Mouse (Mus musculus): ENCODE results near the gene Ptpn4. TPM values are rescaled to one million over a fixed set of nuclear protein-coding genes. Genes with fewer than 3 reads are reported as not detected.
A peak's percentile ranks its signal among the peaks of the same experiment; 100 is the strongest.

The Ptpn4 gene
- polyA plus RNA-seq, 1 experiment from 2014 or later, result 8.3 TPM

- Histone ChIP-seq H3K4me1 (replicated peaks) (no peaks in the 10 kb centered on the region), H3K9ac (no peak overlapping the region), H3K4me2 (no peak overlapping the region), H3K36me3 (no peaks in the 10 kb centered on the region), H3K4me3 (no peak overlapping the region), H3K9me3 (no peaks in the 10 kb centered on the region), H3K27me3 (no peaks in the 10 kb centered on the region), H3K27ac (replicated peaks) (no peak overlapping the region)
- WGBS, result 91% methylated on average over 12 of the region's 12 CpGs
- no peak for ATAC-seq (ENCODE audit: low read depth)
These were observed 11.9 kb upstream of the Ptpn4 start for GRCm38 (mm10) chr1:119849146-119849935.

- no peak overlapping the region for H3K9ac ChIP-seq
- no peaks in the 10 kb centered on the region for H3K27me3 ChIP-seq
- no peak overlapping the region for H3K4me2 ChIP-seq
- ATAC-seq (ENCODE audit: low read depth), result no peak
- no peak overlapping the region for H3K27ac ChIP-seq (replicated peaks)
- no peak overlapping the region for H3K4me3 ChIP-seq
- H3K36me3 ChIP-seq, result no peaks in the 10 kb centered on the region
- H3K4me1 ChIP-seq (replicated peaks), result no peaks in the 10 kb centered on the region
- no peaks in the 10 kb centered on the region for H3K9me3 ChIP-seq
- WGBS, result 86% methylated on average over 4 of the region's 4 CpGs
These were observed 7.9 kb upstream of the Ptpn4 start for GRCm38 (mm10) chr1:119845321-119845720.

GRCm38 (mm10) chr1:119843121-119843520, 5.7 kb upstream of the Ptpn4 start:
- Histone ChIP-seq H3K36me3 (no peaks in the 10 kb centered on the region), H3K9ac (no peak overlapping the region), H3K9me3 (no peaks in the 10 kb centered on the region), H3K4me1 (replicated peaks) (0 out of 2 replicates have a peak, but pooled peaks cover 2% of the 10 kb centered on the region), H3K27me3 (no peaks in the 10 kb centered on the region), H3K4me2 (no peak overlapping the region), H3K4me3 (no peak overlapping the region), H3K27ac (replicated peaks) (no peak overlapping the region)
- ATAC-seq (ENCODE audit: low read depth), result no peak
- WGBS, result 88% methylated on average over 3 of the region's 3 CpGs

GRCm38 (mm10) chr1:119838241-119838640, 828 bp upstream of the Ptpn4 start:
- no peak overlapping the region for H3K4me3 ChIP-seq
- no peak overlapping the region for H3K27ac ChIP-seq (replicated peaks)
- H3K9me3 ChIP-seq, result no peaks in the 10 kb centered on the region
- WGBS, result 39% methylated on average over 3 of the region's 3 CpGs
- peaks cover 27% of the 10 kb centered on the region for H3K4me1 ChIP-seq (replicated peaks)
- H3K36me3 ChIP-seq, result no peaks in the 10 kb centered on the region
- H3K4me2 ChIP-seq, result peak overlapping the region; percentile 73
- ATAC-seq (ENCODE audit: low read depth), result no peak
- no peaks in the 10 kb centered on the region for H3K27me3 ChIP-seq
- H3K9ac ChIP-seq, result no peak overlapping the region

- peak overlapping the region; percentile 96 for H3K27ac ChIP-seq (replicated peaks)
- under 1% methylated on average over 30 of the region's 31 CpGs for WGBS
- peak overlapping the region; percentile 92 for H3K9ac ChIP-seq
- H3K4me3 ChIP-seq, result peak overlapping the region; percentile 81
- no peaks in the 10 kb centered on the region for H3K36me3 ChIP-seq
- no peak for ATAC-seq (ENCODE audit: low read depth)
- H3K9me3 ChIP-seq, result no peaks in the 10 kb centered on the region
- H3K4me1 ChIP-seq (replicated peaks), result peaks cover 28% of the 10 kb centered on the region
- peak overlapping the region; percentile 73 for H3K4me2 ChIP-seq
- no peaks in the 10 kb centered on the region for H3K27me3 ChIP-seq
These were observed 866 bp downstream of the Ptpn4 start for GRCm38 (mm10) chr1:119836479-119837015.

- no peaks in the 10 kb centered on the region for H3K36me3 ChIP-seq
- no peaks in the 10 kb centered on the region for H3K27me3 ChIP-seq
- H3K4me1 ChIP-seq (replicated peaks), result peaks cover 28% of the 10 kb centered on the region
- H3K9me3 ChIP-seq, result no peaks in the 10 kb centered on the region
- H3K9ac ChIP-seq, result peak overlapping the region; percentile 92
- WGBS, result 11% methylated on average over 9 of the region's 9 CpGs
- H3K4me2 ChIP-seq, result peak overlapping the region; percentile 73
- no peak for ATAC-seq (ENCODE audit: low read depth)
- peak overlapping the region; percentile 81 for H3K4me3 ChIP-seq
- H3K27ac ChIP-seq (replicated peaks), result no peak overlapping the region; the same call in 1 of the 2 replicates
These were observed 1.5 kb downstream of the Ptpn4 start for GRCm38 (mm10) chr1:119835726-119836478.

- no peaks in the 10 kb centered on the region for H3K27me3 ChIP-seq
- WGBS, result 86% methylated on average over 1 of the region's 1 CpGs
- no peaks in the 10 kb centered on the region for H3K9me3 ChIP-seq
- no peak overlapping the region for H3K4me2 ChIP-seq
- ATAC-seq (ENCODE audit: low read depth), result no peak
- no peaks in the 10 kb centered on the region for H3K36me3 ChIP-seq
- peaks cover under 1% of the 10 kb centered on the region; the same call in 1 of the 2 replicates for H3K4me1 ChIP-seq (replicated peaks)
- no peak overlapping the region for H3K9ac ChIP-seq
- no peak overlapping the region for H3K4me3 ChIP-seq
- no peak overlapping the region for H3K27ac ChIP-seq (replicated peaks)
These were observed 9.3 kb downstream of the Ptpn4 start for GRCm38 (mm10) chr1:119828160-119828559.

- Histone ChIP-seq H3K9me3 (no peaks in the 10 kb centered on the region), H3K27ac (replicated peaks) (no peak overlapping the region), H3K4me3 (no peak overlapping the region), H3K9ac (no peak overlapping the region), H3K36me3 (no peaks in the 10 kb centered on the region), H3K27me3 (no peaks in the 10 kb centered on the region), H3K4me2 (no peak overlapping the region), H3K4me1 (replicated peaks) (peaks cover 6% of the 10 kb centered on the region)
- WGBS, result 78% methylated on average over 1 of the region's 1 CpGs
- ATAC-seq (ENCODE audit: low read depth), result no peak
These were observed 18.7 kb downstream of the Ptpn4 start for GRCm38 (mm10) chr1:119818704-119819103.

GRCm38 (mm10) chr1:119807707-119808106, 29.7 kb downstream of the Ptpn4 start:
- Histone ChIP-seq H3K4me2 (no peak overlapping the region), H3K9me3 (no peaks in the 10 kb centered on the region), H3K4me3 (no peak overlapping the region), H3K4me1 (replicated peaks) (no peaks in the 10 kb centered on the region), H3K27me3 (no peaks in the 10 kb centered on the region), H3K36me3 (no peaks in the 10 kb centered on the region), H3K27ac (replicated peaks) (no peak overlapping the region), H3K9ac (no peak overlapping the region)
- WGBS, result 90% methylated on average over 1 of the region's 1 CpGs
- ATAC-seq (ENCODE audit: low read depth), result no peak

- H3K36me3 ChIP-seq, result no peaks in the 10 kb centered on the region
- no peak overlapping the region for H3K27ac ChIP-seq (replicated peaks)
- WGBS, result 94% methylated on average over 2 of the region's 2 CpGs
- H3K4me2 ChIP-seq, result no peak overlapping the region
- no peaks in the 10 kb centered on the region for H3K27me3 ChIP-seq
- no peak overlapping the region for H3K9ac ChIP-seq
- H3K4me1 ChIP-seq (replicated peaks), result no peaks in the 10 kb centered on the region
- H3K4me3 ChIP-seq, result no peak overlapping the region
- ATAC-seq (ENCODE audit: low read depth), result no peak
- no peaks in the 10 kb centered on the region for H3K9me3 ChIP-seq
These were observed 31.4 kb downstream of the Ptpn4 start for GRCm38 (mm10) chr1:119805984-119806383.

- Histone ChIP-seq H3K4me3 (no peak overlapping the region), H3K9me3 (no peaks in the 10 kb centered on the region), H3K27ac (replicated peaks) (no peak overlapping the region), H3K4me1 (replicated peaks) (no peaks in the 10 kb centered on the region), H3K4me2 (no peak overlapping the region), H3K36me3 (no peaks in the 10 kb centered on the region), H3K9ac (no peak overlapping the region), H3K27me3 (no peaks in the 10 kb centered on the region)
- WGBS, result 16% methylated on average over 1 of the region's 1 CpGs
- no peak for ATAC-seq (ENCODE audit: low read depth)
These were observed 32.8 kb downstream of the Ptpn4 start for GRCm38 (mm10) chr1:119804586-119804985.

- ATAC-seq (ENCODE audit: low read depth), result no peak
- 0 out of 2 replicates have a peak, but pooled peaks cover 3% of the 10 kb centered on the region for H3K4me1 ChIP-seq (replicated peaks)
- H3K36me3 ChIP-seq, result no peaks in the 10 kb centered on the region
- H3K4me3 ChIP-seq, result no peak overlapping the region
- no peak overlapping the region for H3K9ac ChIP-seq
- H3K27ac ChIP-seq (replicated peaks), result no peak overlapping the region
- H3K27me3 ChIP-seq, result no peaks in the 10 kb centered on the region
- H3K9me3 ChIP-seq, result no peaks in the 10 kb centered on the region
- H3K4me2 ChIP-seq, result no peak overlapping the region
These were observed 42.2 kb downstream of the Ptpn4 start for GRCm38 (mm10) chr1:119795174-119795573.

Measured in neural tube, embryonic 13.5 days (tissue).